Mouse (Mus musculus) lung, adult 2 months (tissue): ENCODE measurements at regions not wholly inside any gene's neighbourhood (a gene's known extent, or its start where the extent isn't known, plus 50 kb on each side); places are given as distances from the start of the nearest gene placed in this dataset.

Experiments
- CTCF ChIP-seq: fragments of 200-500 bp; IDR thresholded peaks from 2 replicates; pipeline ENCODE4 v1.5.1; 2011; ENCODE audit warnings: mild to moderate bottlenecking, low read length, control low read depth; ENCODE audit not compliant: insufficient read depth
- POLR2A ChIP-seq: fragments of 200-500 bp; IDR thresholded peaks from 2 replicates; pipeline ENCODE4 v1.6.1; 2011; ENCODE audit warnings: low read depth, mild to moderate bottlenecking, control low read depth, low read length, borderline replicate concordance; ENCODE audit errors: extremely low read depth

- TF ChIP-seq POLR2A = no peak
- no peak for TF ChIP-seq CTCF
Measured at GRCm38 (mm10) chr12:8439957-8440356, 59.9 kb downstream of the Rhob start.
